In the genomic region with DNA sequence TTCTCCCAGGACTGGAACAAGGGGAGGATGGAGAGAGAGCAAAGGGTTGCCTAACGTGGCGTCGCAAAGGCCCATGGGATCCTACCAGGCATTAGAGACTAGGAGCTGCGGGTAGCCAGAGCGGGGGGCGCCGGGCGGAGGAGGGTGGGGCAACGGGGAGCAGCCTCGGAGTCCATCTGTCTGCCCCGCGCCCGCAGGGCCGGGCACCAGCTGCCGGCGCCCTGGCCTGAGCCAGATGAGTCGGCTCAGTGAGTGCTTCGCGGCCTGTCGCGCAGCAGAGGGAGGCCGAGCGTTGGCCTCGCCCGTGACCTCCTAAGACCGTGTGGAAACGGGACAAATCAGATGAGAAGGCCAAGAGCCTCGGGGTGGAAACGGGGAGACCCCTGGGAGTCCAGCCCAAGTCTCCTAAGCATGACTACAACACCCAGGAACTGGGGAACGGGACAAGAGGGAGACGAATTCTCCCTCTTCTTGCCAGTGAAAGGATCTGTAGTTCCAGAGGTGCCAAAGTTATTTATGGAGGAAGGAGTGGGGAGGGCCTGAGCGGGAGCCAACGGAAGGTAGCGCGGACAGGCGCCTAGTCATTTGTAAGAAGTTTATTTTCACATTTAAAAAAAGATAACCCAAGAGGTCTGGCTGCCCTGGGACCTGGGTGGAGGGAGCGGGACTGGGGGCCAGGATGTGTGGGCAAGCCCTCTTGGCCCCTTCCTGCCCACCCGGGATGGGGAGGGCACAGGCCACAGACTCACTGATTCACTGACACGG, we compare ENCODE assay signal across 9 mouse cellular contexts. TPM values are rescaled to one million over a fixed set of nuclear protein-coding genes. Genes with fewer than 3 reads are reported as not detected.
DNase-seq lines count a peak whose midpoint lies in the region; ATAC-seq and TF ChIP-seq lines count a peak whose summit lies in the region.
"Had no signal": no experiment of that assay in that cellular context is flagged by ENCODE, and none has a peak within 500 bp of the region (broad histone marks: within the 10 kb centered on the region; RNA-seq: fewer than 3 reads in every experiment).

No protein-coding gene starts in this region.

- no peak for TF ChIP-seq CTCF in heart, adult 2 months (IDR thresholded peaks at IDR 0.05)
- no peak for TF ChIP-seq CTCF in heart, postnatal 0 days (IDR thresholded peaks at IDR 0.05; ENCODE audit: low read depth)
- TF ChIP-seq CTCF in stomach, postnatal 0 days (IDR thresholded peaks at IDR 0.05; ENCODE audit: low read depth) = no peak

- no peak for TF ChIP-seq EP300 in heart, adult 2 months (IDR thresholded peaks at IDR 0.05; ENCODE audit: insufficient read depth, low read depth, low read length)
- no peak for TF ChIP-seq EP300 in heart, postnatal 0 days (IDR thresholded peaks at IDR 0.05; ENCODE audit: low read depth)
- TF ChIP-seq EP300 in stomach, postnatal 0 days (optimal IDR thresholded peaks at IDR 0.05) = no peak

- H3K36me3 ChIP-seq in heart, adult 2 months (ENCODE audit: control insufficient read depth, insufficient read depth, low read length) = no peaks in the 10 kb centered on the region
- H3K36me3 ChIP-seq in embryonic facial prominence, embryonic 10.5 days (replicated peaks) = peaks cover 18% of the 10 kb centered on the region
- 0 out of 2 replicates have a peak, but pooled peaks cover 13% of the 10 kb centered on the region for H3K36me3 ChIP-seq in heart, postnatal 0 days (replicated peaks; ENCODE audit: control insufficient read depth, insufficient read depth, low read length)
- peaks cover 16% of the 10 kb centered on the region for H3K36me3 ChIP-seq in liver, embryonic 13.5 days
- 0 out of 2 replicates have a peak, but pooled peaks cover 3% of the 10 kb centered on the region for H3K36me3 ChIP-seq in stomach, postnatal 0 days (ENCODE audit: control insufficient read depth, insufficient read depth, low read length)

- peak overlapping the region; percentile 23 for H3K4me3 ChIP-seq in heart, adult 2 months
- H3K4me3 ChIP-seq in embryonic facial prominence, embryonic 10.5 days = peak overlapping the region; percentile 46
- H3K4me3 ChIP-seq in heart, postnatal 0 days (ENCODE audit: low read depth, low read length) = peak overlapping the region; percentile 37
- 0 out of 2 replicates have a peak overlapping the region, but pooled peaks have one; percentile 19 for H3K4me3 ChIP-seq in liver, embryonic 13.5 days (replicated peaks)
- H3K4me3 ChIP-seq in stomach, postnatal 0 days (ENCODE audit: low read depth, low read length) = peak overlapping the region; percentile 15

- H3K27me3 ChIP-seq in heart, adult 2 months (ENCODE audit: control insufficient read depth, insufficient read depth, low read length) = peaks cover 27% of the 10 kb centered on the region
- peaks cover 98% of the 10 kb centered on the region for H3K27me3 ChIP-seq in embryonic facial prominence, embryonic 10.5 days (replicated peaks; ENCODE audit: low read depth, poor library complexity, severe bottlenecking)
- peaks cover 71% of the 10 kb centered on the region for H3K27me3 ChIP-seq in heart, postnatal 0 days (ENCODE audit: control insufficient read depth, insufficient read depth, low read length)
- H3K27me3 ChIP-seq in liver, embryonic 13.5 days = peaks cover 73% of the 10 kb centered on the region
- peaks cover 25% of the 10 kb centered on the region for H3K27me3 ChIP-seq in stomach, postnatal 0 days (ENCODE audit: control insufficient read depth, insufficient read depth, low read length)
- H3K27me3 ChIP-seq: CH12.LX had no signal

- peak in 1 of 2 experiments; percentile 47 for DNase-seq in heart, adult 2 months
- DNase-seq in heart, adult 11 months = no peak
- peak; percentile 58 for DNase-seq in embryonic facial prominence, embryonic 10.5 days (ENCODE audit: low spot score)
- peak; percentile 39 for DNase-seq in heart, postnatal 0 days (ENCODE audit: low spot score)
- no peak for DNase-seq in liver, embryonic 13.5 days
- DNase-seq in stomach, postnatal 0 days (ENCODE audit: low spot score) = no peak
- no peak for DNase-seq in adipocyte (ENCODE audit: low spot score)
- DNase-seq in ovary, adult 18-20 months (ENCODE audit: low spot score) = no peak

- no peak overlapping the region for H3K27ac ChIP-seq in heart, adult 2 months
- H3K27ac ChIP-seq in embryonic facial prominence, embryonic 10.5 days (replicated peaks) = peak overlapping the region; percentile 54
- no peak overlapping the region for H3K27ac ChIP-seq in heart, postnatal 0 days (ENCODE audit: low read depth)
- H3K27ac ChIP-seq in liver, embryonic 13.5 days = no peak overlapping the region
- no peak overlapping the region for H3K27ac ChIP-seq in stomach, postnatal 0 days (replicated peaks)

- TF ChIP-seq POLR2A in heart, adult 2 months (IDR thresholded peaks at IDR 0.05; ENCODE audit: insufficient read depth, low read depth, low read length) = no peak

- WGBS in heart, adult 2 months = 2% methylated on average over 38 of the region's 39 CpGs
- WGBS in embryonic facial prominence, embryonic 10.5 days = 1% methylated on average over 39 of the region's 39 CpGs
- under 1% methylated on average over 39 of the region's 39 CpGs for WGBS in heart, postnatal 0 days
- WGBS in liver, embryonic 13.5 days (ENCODE audit: insufficient replicate concordance) = 4% methylated on average over 36 of the region's 39 CpGs
- 2% methylated on average over 37 of the region's 39 CpGs for WGBS in stomach, postnatal 0 days

- peak overlapping the region; percentile 49 for H3K9ac ChIP-seq in heart, adult 2 months (ENCODE audit: low read depth, low read length)
- H3K9ac ChIP-seq in heart, postnatal 0 days (replicated peaks; ENCODE audit: low read depth, low read length) = no peak overlapping the region
- H3K9ac ChIP-seq in liver, embryonic 13.5 days = no peak overlapping the region
- no peak overlapping the region for H3K9ac ChIP-seq in stomach, postnatal 0 days (ENCODE audit: low read length)

- peak; percentile 70; the same call in 1 of the 2 replicates for ATAC-seq in heart, postnatal 0 days (ENCODE audit: insufficient read depth, low read depth)
- no peak for ATAC-seq in liver, embryonic 13.5 days (ENCODE audit: low read depth)
- ATAC-seq in stomach, postnatal 0 days (ENCODE audit: low FRiP score, low TSS enrichment) = no peak

- H3K9me3 ChIP-seq in embryonic facial prominence, embryonic 10.5 days = no peaks in the 10 kb centered on the region
- H3K9me3 ChIP-seq in heart, postnatal 0 days (replicated peaks; ENCODE audit: control insufficient read depth, low read length) = no peaks in the 10 kb centered on the region
- no peaks in the 10 kb centered on the region for H3K9me3 ChIP-seq in liver, embryonic 13.5 days (replicated peaks)
- no peaks in the 10 kb centered on the region for H3K9me3 ChIP-seq in stomach, postnatal 0 days (ENCODE audit: control insufficient read depth, low read length)

- H3K79me2 ChIP-seq in heart, adult 2 months (replicated peaks; ENCODE audit: control insufficient read depth, insufficient read depth, low read length) = no peaks in the 10 kb centered on the region

- intact Hi-C loops in heart, adult 2 months (cut with DNase I) = no loop called here

- peak overlapping the region; percentile 59 for H3K4me2 ChIP-seq in heart, postnatal 0 days (ENCODE audit: low read depth, low read length)
- peak overlapping the region; percentile 35 for H3K4me2 ChIP-seq in liver, embryonic 13.5 days
- peak overlapping the region; percentile 38 for H3K4me2 ChIP-seq in stomach, postnatal 0 days (replicated peaks; ENCODE audit: low read depth)

- no peaks in the 10 kb centered on the region; the same call in 1 of the 2 replicates for H3K4me1 ChIP-seq in heart, adult 2 months (ENCODE audit: control insufficient read depth, insufficient read depth, low read length)
- peaks cover 33% of the 10 kb centered on the region for H3K4me1 ChIP-seq in embryonic facial prominence, embryonic 10.5 days
- H3K4me1 ChIP-seq in heart, postnatal 0 days (ENCODE audit: control insufficient read depth, insufficient read depth) = peaks cover 9% of the 10 kb centered on the region; the same call in 1 of the 2 replicates
- H3K4me1 ChIP-seq in liver, embryonic 13.5 days (replicated peaks) = peaks cover 9% of the 10 kb centered on the region; the same call in 1 of the 2 replicates
- no peaks in the 10 kb centered on the region for H3K4me1 ChIP-seq in stomach, postnatal 0 days (replicated peaks; ENCODE audit: control insufficient read depth, insufficient read depth)

RNA-seq across cellular contexts. Expression of a gene that starts 7.9 kb away (rescaled TPM):
- not detected for total RNA-seq in heart, adult 2 months (2021)
- polyA plus RNA-seq in heart, adult 2 months (2012; rRNA removed) = not detected in 2 replicates
- polyA plus RNA-seq in embryonic facial prominence, embryonic 10.5 days (2016; fragmentation: Nextera tagmentation; extraction: Ambion mirVana) = 1.2 and 1.4 TPM in 2 replicates
- total RNA-seq in heart, postnatal 0 days (2014; rRNA removed; ENCODE audit: low replicate concordance) = not detected in 2 replicates
- not detected in 2 replicates for polyA plus RNA-seq in heart, postnatal 0 days (2015; fragmentation: Nextera tagmentation; extraction: Ambion mirVana)
- polyA plus RNA-seq in liver, embryonic 13.5 days (2015; fragmentation: Nextera tagmentation; extraction: Ambion mirVana) = not detected in 2 replicates
- not detected in 2 replicates for polyA plus RNA-seq in stomach, postnatal 0 days (2015; fragmentation: Nextera tagmentation; extraction: Ambion mirVana)
- total RNA-seq: CH12.LX had no signal

Comparison
In these comparisons a context has a peak if more than half of its experiments do, and no peak if none do; other contexts are left out.
1. DNase-seq: peak in embryonic facial prominence, embryonic 10.5 days (single experiment) and heart, postnatal 0 days (single experiment); none in heart, adult 11 months (single experiment), liver, embryonic 13.5 days (single experiment), stomach, postnatal 0 days (single experiment), adipocyte (single experiment) and ovary, adult 18-20 months (single experiment).
2. Peak in every context shown above with its lines, with median percentiles within 50 percentile points of each other: H3K4me3 ChIP-seq and H3K4me2 ChIP-seq.